Mouse (Mus musculus) intestine, embryonic 14.5 days (tissue): ENCODE data around the gene Ldlrad1. TPM values are rescaled to one million over a fixed set of nuclear protein-coding genes. Genes with fewer than 3 reads are reported as not detected.

ENCODE experiments used
- ATAC-seq: fragments of 200-750 bp; cut with Nextera tagmentation; replicated peaks from 2 replicates; pipeline ENCODE4 v1.8.0; 2017; ENCODE audit warnings: low read depth, moderate number of reproducible peaks, moderate TSS enrichment, moderate library complexity; ENCODE audit not compliant: low FRiP score, low TSS enrichment
- DNase-seq: peaks from one replicate; pipeline ENCODE4 v3.0.0-alpha.2; 2018; ENCODE audit warnings: low spot score
- H3K27ac ChIP-seq: fragments of 300-500 bp; sonication (generic); 2 replicates; pipeline ENCODE4 v1.5.1; 2014; ENCODE audit warnings: low read depth, mild to moderate bottlenecking, control low read depth
- H3K27me3 ChIP-seq: fragments of 300-500 bp; sonication (generic); replicated peaks from 2 replicates; pipeline ENCODE4 v1.6.1; 2014; ENCODE audit warnings: low read length, control low read depth; ENCODE audit not compliant: control insufficient read depth, insufficient read depth
- H3K36me3 ChIP-seq: fragments of 300-500 bp; sonication (generic); 2 replicates; pipeline ENCODE4 v1.6.1; 2014; ENCODE audit warnings: low read length, control low read depth; ENCODE audit not compliant: control insufficient read depth, insufficient read depth
- H3K4me1 ChIP-seq: fragments of 300-500 bp; sonication (generic); replicated peaks from 2 replicates; pipeline ENCODE4 v1.6.1; 2014; ENCODE audit warnings: low read length, control low read depth, mixed read lengths; ENCODE audit not compliant: control insufficient read depth, insufficient read depth
- H3K4me2 ChIP-seq: fragments of 300-500 bp; sonication (generic); 2 replicates; pipeline ENCODE4 v1.6.1; 2014; ENCODE audit warnings: low read length
- H3K4me3 ChIP-seq: fragments of 300-500 bp; sonication (generic); 2 replicates; pipeline ENCODE4 v1.5.1; 2014; ENCODE audit warnings: low read depth, low read length, control low read depth, mixed read lengths
- H3K9ac ChIP-seq: fragments of 300-500 bp; sonication (generic); 2 replicates; pipeline ENCODE4 v1.6.1; 2014; ENCODE audit warnings: mild to moderate bottlenecking, low read length
- H3K9me3 ChIP-seq: fragments of 300-500 bp; sonication (generic); 2 replicates; pipeline ENCODE4 v1.6.1; 2016; ENCODE audit warnings: low read length, control low read depth; ENCODE audit not compliant: control insufficient read depth
- WGBS: fragments of 180-500 bp; shearing (Covaris S2); extraction: QIAGEN DNeasy Blood & Tissue Kit; methylation state at CpG from one replicate; pipeline ENCODE4 v1.1.7; 2014; 5-methylcytosine and 5-hydroxymethylcytosine counted together
- polyA plus RNA-seq: library from polyadenylated mRNA; unstranded; fragments of >200 nt; fragmentation: Nextera tagmentation; extraction: Ambion mirVana; gene quantifications from 2 replicates; pipeline ENCODE4 v1.2.1, GENCODE M21; 2014

The Ldlrad1 gene
- polyA plus RNA-seq, 1 experiment from 2014 or later: not detected

DNA sequence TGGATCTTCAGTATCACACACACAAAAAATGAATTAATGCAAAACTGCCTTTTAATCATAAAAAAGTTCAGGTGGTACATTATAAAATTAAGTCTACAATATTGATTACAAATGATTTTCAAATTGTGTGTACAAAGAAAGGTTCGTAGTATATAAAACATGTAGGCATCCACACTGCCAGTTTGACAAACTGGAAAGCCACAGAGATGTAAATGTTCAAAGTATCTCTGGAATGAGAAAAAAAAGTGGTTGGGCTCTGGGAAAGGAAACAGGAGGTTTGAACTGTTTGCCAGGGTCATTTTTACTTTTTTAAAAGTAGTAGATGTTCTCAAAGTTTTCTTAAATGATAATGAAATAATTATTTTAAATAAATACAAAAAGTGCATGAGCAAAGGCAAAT is 37.1 kb downstream of the Ldlrad1 start:
- no peak overlapping the region for H3K4me2 ChIP-seq
- H3K9ac ChIP-seq: no peak overlapping the region
- H3K27me3 ChIP-seq: no peaks in the 10 kb centered on the region
- DNase-seq (no peak), ATAC-seq (no peak)
- peak overlapping the region; percentile 57; the same call in 1 of the 2 replicates for H3K27ac ChIP-seq
- no peaks in the 10 kb centered on the region for H3K9me3 ChIP-seq
- H3K4me1 ChIP-seq: peaks cover 37% of the 10 kb centered on the region
- H3K4me3 ChIP-seq: no peak overlapping the region
- peaks cover 32% of the 10 kb centered on the region for H3K36me3 ChIP-seq
- 33% methylated on average over 1 of the region's 1 CpGs for WGBS

DNA sequence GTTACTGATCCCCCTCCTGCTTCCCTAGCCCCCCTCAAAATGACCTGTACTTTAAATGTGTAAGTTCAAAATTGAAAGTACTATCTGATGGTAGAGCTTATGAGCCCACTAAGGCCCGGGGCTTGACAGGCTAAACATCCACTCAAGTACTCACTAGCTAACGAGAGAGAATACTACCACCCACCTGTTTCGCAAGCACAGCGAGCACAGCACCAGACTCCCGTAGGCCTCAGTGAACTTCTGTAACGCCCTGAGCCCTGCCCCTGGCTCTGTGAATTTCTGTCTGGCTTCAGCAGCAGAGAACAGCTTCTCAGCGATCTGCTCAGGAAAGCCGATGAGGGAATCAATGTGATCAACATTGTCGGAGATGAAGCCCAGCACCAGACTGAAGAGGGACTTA is 38.1 kb downstream of the Ldlrad1 start:
- WGBS: 78% methylated on average over 9 of the region's 9 CpGs
- no peaks in the 10 kb centered on the region for H3K27me3 ChIP-seq
- ATAC-seq: no peak
- H3K4me3 ChIP-seq: no peak overlapping the region
- H3K9me3 ChIP-seq: no peaks in the 10 kb centered on the region
- H3K4me2 ChIP-seq: no peak overlapping the region
- no peak for DNase-seq
- H3K9ac ChIP-seq: no peak overlapping the region
- H3K4me1 ChIP-seq: peaks cover 42% of the 10 kb centered on the region
- peaks cover 22% of the 10 kb centered on the region for H3K36me3 ChIP-seq
- no peak overlapping the region for H3K27ac ChIP-seq

DNA sequence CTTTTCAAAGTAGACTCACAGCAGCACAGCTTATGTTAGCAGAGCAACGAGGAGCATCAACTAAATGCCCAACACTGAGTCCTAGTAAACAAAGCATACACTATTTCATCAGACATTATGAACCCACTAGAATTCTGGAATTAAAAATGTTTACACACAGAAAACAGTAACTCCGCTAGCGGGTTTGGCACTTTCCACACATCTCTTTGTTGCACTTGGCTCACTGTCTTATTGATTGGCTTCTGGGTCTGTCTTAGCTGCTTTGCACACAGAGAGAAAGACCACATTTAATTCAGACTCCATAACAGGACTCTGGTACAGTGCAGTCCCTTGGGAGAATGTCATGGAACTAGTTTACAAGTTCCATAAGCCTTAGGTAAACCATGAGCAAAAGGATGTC is 39.1 kb downstream of the Ldlrad1 start:
- H3K9ac ChIP-seq: no peak overlapping the region
- 83% methylated on average over 3 of the region's 3 CpGs for WGBS
- ATAC-seq: no peak

DNA sequence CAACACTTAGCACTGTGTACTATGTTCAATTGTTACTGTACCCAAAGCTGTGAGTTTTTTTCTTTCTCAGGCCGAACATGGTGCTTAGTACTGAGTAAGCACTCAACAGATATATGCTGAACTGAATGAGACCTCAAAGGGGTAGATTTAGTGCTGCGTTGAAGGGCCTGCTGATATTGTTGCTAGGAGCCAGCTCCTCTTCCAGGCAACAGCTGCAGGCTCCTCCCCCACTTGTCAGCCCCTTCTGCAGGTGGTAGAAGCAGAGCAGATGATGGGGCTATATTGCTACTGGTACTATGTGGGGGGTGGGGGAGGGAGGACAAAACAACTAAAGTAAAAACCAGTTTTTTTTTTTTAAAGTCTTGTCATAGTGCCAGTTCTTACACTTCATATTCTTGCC is 40.5 kb downstream of the Ldlrad1 start:
- Histone ChIP-seq H3K27me3 (no peaks in the 10 kb centered on the region), H3K27ac (no peak overlapping the region), H3K9ac (no peak overlapping the region), H3K4me1 (peaks cover 49% of the 10 kb centered on the region), H3K4me3 (no peak overlapping the region), H3K36me3 (peaks cover 7% of the 10 kb centered on the region), H3K9me3 (no peaks in the 10 kb centered on the region), H3K4me2 (no peak overlapping the region)
- ATAC-seq (no peak), DNase-seq (no peak)
- WGBS: 42% methylated on average over 2 of the region's 2 CpGs

More for the DNA sequence above, 39.1 kb downstream of the Ldlrad1 start:
- Histone ChIP-seq H3K4me1 (peaks cover 46% of the 10 kb centered on the region), H3K4me3 (no peak overlapping the region), H3K27me3 (no peaks in the 10 kb centered on the region), H3K9me3 (no peaks in the 10 kb centered on the region), H3K27ac (no peak overlapping the region), H3K4me2 (no peak overlapping the region), H3K36me3 (peaks cover 15% of the 10 kb centered on the region)
- no peak for DNase-seq

DNA sequence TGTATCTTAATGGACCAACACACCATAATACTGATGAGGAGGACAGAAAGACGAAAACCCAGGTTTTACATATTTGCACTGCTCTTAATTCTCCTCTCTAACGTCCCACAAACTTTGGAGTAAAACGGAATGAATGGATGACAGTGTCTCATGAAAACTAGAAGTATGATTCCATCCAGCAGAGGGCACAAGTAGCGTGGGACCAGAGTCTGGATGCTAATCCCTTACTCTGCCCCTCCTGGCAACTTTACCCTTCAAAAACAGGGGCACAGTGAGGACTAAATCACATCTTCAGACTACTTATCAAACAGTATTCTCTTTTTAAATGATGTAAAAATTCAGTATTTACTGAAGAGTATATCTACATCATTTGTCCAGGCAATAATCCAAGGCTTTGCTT is 41.5 kb downstream of the Ldlrad1 start:
- Histone ChIP-seq H3K36me3 (peaks cover 7% of the 10 kb centered on the region), H3K4me2 (no peak overlapping the region), H3K9me3 (no peaks in the 10 kb centered on the region), H3K4me1 (peaks cover 41% of the 10 kb centered on the region), H3K4me3 (no peak overlapping the region), H3K9ac (no peak overlapping the region), H3K27me3 (no peaks in the 10 kb centered on the region), H3K27ac (no peak overlapping the region)
- 21% methylated on average over 4 of the region's 4 CpGs for WGBS
- ATAC-seq (no peak), DNase-seq (no peak)

DNA sequence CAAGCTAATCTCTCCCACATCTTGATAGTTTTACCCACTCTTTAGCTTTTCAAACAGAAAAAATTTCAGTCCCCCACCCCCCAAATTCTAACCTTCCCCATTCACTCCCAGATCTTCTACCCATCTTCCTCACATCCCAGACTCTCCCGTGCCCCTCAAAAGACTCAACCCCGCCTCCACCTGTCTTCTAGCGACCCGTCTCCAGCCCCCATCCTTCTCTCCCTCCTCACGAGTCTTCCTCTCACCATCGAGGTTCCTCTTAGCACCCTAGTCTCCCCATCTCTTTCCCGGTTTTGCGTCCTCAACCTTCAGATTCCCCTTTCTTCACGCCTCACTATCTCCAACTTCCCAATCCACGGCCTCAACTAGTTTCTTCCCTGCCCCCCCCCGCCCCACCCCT is 43.5 kb downstream of the Ldlrad1 start:
- Histone ChIP-seq H3K9me3 (no peaks in the 10 kb centered on the region), H3K36me3 (no peaks in the 10 kb centered on the region; the same call in 1 of the 2 replicates), H3K27me3 (no peaks in the 10 kb centered on the region), H3K4me2 (peak overlapping the region; percentile 63), H3K27ac (peak overlapping the region; percentile 67; the same call in 1 of the 2 replicates), H3K4me1 (peaks cover 28% of the 10 kb centered on the region), H3K4me3 (peak overlapping the region; percentile 81), H3K9ac (peak overlapping the region; percentile 61)
- ATAC-seq (no peak), DNase-seq (no peak)
- under 1% methylated on average over 11 of the region's 11 CpGs for WGBS

DNA sequence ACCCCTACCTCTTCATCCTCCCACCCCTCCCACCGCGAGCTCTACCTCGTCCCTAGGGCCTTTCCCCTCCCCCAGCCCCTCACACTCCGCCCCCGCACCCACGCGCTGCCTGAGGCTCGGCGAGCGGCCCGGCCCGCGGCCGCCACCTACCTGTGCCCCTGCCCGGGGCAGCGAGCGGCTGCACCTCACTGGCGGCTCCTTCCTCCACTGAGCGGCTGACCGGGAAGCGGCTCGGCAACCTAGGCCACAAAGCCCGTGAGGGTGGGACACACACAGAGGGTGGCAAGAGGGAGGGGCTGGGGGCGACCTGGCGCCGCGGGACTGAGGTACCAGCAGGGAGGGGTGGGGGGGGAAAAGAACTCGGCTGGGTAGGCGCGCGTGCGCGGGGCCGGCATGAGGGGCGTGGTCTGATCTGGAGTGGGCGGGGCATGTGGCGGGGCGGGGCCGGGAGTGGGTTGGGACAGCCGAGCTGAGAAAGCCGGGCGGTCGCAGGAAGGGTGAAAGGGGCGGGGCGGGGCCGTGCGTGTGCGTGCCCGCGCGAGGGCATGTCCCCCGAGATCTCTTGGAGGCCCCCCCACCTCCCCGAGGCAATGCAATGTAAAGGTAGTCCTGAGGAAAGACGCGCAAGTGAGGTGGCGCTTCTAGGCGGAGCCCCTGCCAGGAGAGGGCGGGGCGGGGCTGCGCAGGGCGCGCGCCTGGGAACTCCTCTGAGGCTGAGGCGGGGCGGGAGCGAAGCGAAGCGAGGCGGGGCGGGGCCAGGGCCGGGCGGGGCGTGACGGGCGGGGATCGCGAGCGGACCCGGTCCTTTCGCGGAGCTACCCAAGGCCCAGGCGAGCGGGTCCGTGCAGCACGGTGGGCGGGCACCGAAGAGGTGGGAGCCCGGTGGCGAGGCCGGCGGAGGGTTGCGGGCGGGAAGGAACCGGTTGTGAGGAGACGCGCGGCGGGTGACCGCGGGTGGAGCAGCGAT is 44.4 kb downstream of the Ldlrad1 start, which contains the start of the genes Lrrc42 and Hspb11:
TSS of gene Lrrc42 (minus strand) at position 408 of the 967 bp plus-strand sequence.
TSS of gene Hspb11 (plus strand) at position 469 of the 967 bp plus-strand sequence.
- H3K27ac ChIP-seq: peak within 1 kb of the TSS; percentile 74
- peaks cover 25% of the 10 kb centered on the region for H3K4me1 ChIP-seq
- DNase-seq: peak; percentile 99
- peak within 1 kb of the TSS; percentile 86 for H3K9ac ChIP-seq
- H3K36me3 ChIP-seq: no peaks in the 10 kb centered on the region
- no peaks in the 10 kb centered on the region for H3K27me3 ChIP-seq
- peak within 1 kb of the TSS; percentile 63 for H3K4me2 ChIP-seq
- peak within 1 kb of the TSS; percentile 81 for H3K4me3 ChIP-seq
- WGBS: under 1% methylated on average over 99 of the region's 101 CpGs
- ATAC-seq: peak; percentile 97
- H3K9me3 ChIP-seq: no peaks in the 10 kb centered on the region

DNA sequence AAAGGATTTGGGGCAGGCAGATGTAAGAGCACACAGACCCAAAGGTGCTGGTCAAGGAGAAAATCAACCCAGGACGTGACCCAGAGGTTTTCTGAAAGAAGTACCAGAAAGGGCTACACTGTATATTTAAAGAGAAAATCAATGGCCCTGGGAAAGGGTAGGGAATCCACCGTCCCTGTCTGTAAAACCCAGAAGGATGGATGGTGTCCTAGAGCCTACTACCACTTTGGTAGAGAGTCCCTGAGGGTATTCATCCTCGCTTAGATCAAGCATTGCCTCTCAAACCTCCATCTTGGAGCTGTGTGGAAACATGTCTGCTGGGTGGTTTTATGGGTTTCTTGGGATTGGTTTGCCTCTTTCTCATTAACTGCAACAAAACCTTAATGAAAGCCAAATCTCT is 45.4 kb downstream of the Ldlrad1 start:
- Histone ChIP-seq H3K27me3 (no peaks in the 10 kb centered on the region), H3K9me3 (no peaks in the 10 kb centered on the region), H3K4me1 (peaks cover 19% of the 10 kb centered on the region), H3K9ac (peak overlapping the region; percentile 86), H3K27ac (peak overlapping the region; percentile 55; the same call in 1 of the 2 replicates), H3K36me3 (no peaks in the 10 kb centered on the region), H3K4me3 (peak overlapping the region; percentile 81), H3K4me2 (peak overlapping the region; percentile 46)
- DNase-seq: peak; percentile 58
- ATAC-seq: no peak
- 17% methylated on average over 3 of the region's 3 CpGs for WGBS
